Mouse (Mus musculus): ENCODE results near the gene Fbxl19.

DNA sequence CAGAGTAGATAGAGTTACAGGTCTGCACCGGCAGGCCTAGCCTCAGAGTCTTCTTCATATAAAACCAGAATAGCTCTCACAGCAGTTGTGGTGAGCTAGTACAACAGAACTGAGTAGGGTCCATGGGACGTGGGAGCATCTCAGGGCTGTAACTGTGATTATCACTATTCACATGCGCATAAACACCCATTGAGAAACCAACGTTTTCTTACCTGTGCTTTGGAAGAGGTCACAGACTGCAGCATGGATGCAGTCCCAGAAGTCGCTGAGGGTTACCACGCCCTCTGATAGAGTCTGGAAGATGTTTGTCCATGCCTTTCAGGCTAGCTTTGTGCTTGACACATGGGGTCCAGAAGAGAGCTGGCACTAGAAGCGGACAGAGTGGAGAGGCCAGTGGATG, 9.4 kb downstream of the Fbxl19 start:
- TF ChIP-seq EP300 (IDR thresholded peaks at IDR 0.05; ENCODE audit: insufficient read depth, low read depth, low read length) (no peak), POLR2A (IDR thresholded peaks at IDR 0.05; ENCODE audit: insufficient read depth, low read depth, low read length) (no peak), CTCF (IDR thresholded peaks at IDR 0.05) (no peak)
